Mouse (Mus musculus): ENCODE measurements around the gene Cela3a. TPM values are rescaled to one million over a fixed set of nuclear protein-coding genes. Genes with fewer than 3 reads are reported as not detected.

The Cela3a gene
- polyA plus RNA-seq, 1 experiment from 2014 or later, result not detected

DNA sequence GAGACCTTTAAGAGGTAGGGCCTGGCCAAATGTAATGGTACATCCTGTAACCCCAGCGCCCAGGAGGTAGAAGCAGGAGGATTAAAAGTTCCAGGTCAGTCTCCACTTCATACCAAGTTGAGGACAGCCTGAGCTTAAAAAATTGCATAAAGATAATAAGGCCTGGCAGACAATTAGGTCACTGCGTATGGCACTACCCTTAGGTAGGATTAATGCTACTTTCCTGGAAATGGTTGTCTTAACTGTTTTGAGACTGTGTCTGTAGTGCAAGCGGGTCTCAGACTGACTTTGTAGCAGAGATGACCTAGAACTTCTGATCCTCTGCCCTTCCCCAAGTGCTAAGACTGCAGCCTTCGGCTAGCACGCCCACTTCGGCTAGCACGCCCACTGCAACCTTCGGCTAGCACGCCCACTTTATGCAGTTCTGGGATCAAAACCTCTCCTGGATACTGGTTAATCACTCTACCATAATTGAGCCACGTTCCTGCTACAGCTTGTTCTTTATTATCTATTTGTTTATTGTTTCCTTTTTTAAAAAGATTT, 29.8 kb downstream of the Cela3a start:
- Histone ChIP-seq H3K4me1 (ENCODE audit: control insufficient read depth, insufficient read depth, low read length) (no peaks in the 10 kb centered on the region), H3K4me3 (replicated peaks; ENCODE audit: low read depth, low read length) (no peak overlapping the region), H3K4me2 (ENCODE audit: low read length) (no peak overlapping the region), H3K36me3 (ENCODE audit: control insufficient read depth, insufficient read depth, low read length) (no peaks in the 10 kb centered on the region), H3K27me3 (ENCODE audit: control insufficient read depth, insufficient read depth, low read length) (no peaks in the 10 kb centered on the region), H3K27ac (replicated peaks; ENCODE audit: low read depth, low read length) (no peak overlapping the region), H3K9me3 (ENCODE audit: control insufficient read depth, low read length) (no peaks in the 10 kb centered on the region), H3K9ac (replicated peaks; ENCODE audit: low read length) (no peak overlapping the region)
- no peak for DNase-seq
- no peak for ATAC-seq (ENCODE audit: low FRiP score, low TSS enrichment)
- 89% methylated on average over 10 of the region's 10 CpGs for WGBS

- Histone ChIP-seq H3K27me3 (ENCODE audit: control insufficient read depth, insufficient read depth, low read length) (no peaks in the 10 kb centered on the region), H3K9ac (replicated peaks; ENCODE audit: low read length) (no peak overlapping the region), H3K9me3 (ENCODE audit: control insufficient read depth, low read length) (no peaks in the 10 kb centered on the region), H3K4me3 (replicated peaks; ENCODE audit: low read depth, low read length) (no peak overlapping the region), H3K36me3 (ENCODE audit: control insufficient read depth, insufficient read depth, low read length) (no peaks in the 10 kb centered on the region), H3K4me1 (ENCODE audit: control insufficient read depth, insufficient read depth, low read length) (no peaks in the 10 kb centered on the region), H3K27ac (replicated peaks; ENCODE audit: low read depth, low read length) (no peak overlapping the region), H3K4me2 (ENCODE audit: low read length) (no peak overlapping the region)
- WGBS, result 83% methylated on average over 3 of the region's 3 CpGs
- DNase-seq (no peak), ATAC-seq (ENCODE audit: low FRiP score, low TSS enrichment) (no peak)
These were observed 30.5 kb downstream of the Cela3a start for GRCm38 (mm10) chr4:137379085-137379484.

DNA sequence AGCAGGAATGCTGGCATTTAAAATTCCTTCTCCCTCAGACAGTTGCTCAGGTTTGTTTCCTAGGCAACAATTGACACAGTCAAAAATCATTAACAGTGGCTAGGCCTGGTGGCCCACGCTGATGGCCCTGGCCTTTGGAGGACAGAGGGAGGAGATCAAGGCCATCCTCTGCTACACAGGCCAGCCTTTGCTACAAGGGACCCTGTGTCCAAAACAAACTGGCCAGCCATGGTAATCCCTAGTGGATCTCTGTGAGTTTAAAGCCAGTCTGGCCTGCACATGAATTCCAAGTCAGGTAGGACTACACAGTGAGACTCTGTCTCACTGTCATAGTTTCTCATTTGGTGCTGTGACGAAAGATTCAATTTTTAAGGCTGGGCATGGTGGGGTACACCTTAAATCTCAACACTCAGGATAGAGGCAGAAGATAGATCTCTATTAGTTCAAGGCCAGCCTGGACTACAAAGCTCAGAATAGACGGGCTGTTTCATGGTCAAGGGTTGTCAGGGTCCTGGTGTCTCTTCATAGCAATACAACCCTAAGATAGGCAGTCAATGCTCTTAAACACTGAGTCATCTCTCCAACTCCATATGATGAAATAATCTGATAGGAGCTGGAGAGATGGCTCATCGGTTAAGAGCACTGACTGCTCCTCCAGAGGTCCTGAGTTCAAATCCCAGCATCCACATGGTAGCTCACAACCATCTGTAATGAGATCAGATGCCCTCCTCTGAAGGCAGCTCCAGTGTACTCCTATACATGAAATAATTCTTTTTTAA, 31.9 kb downstream of the Cela3a start:
- Histone ChIP-seq H3K27me3 (ENCODE audit: control insufficient read depth, insufficient read depth, low read length) (no peaks in the 10 kb centered on the region), H3K27ac (replicated peaks; ENCODE audit: low read depth, low read length) (no peak overlapping the region), H3K4me1 (ENCODE audit: control insufficient read depth, insufficient read depth, low read length) (no peaks in the 10 kb centered on the region), H3K9me3 (ENCODE audit: control insufficient read depth, low read length) (no peaks in the 10 kb centered on the region), H3K4me2 (ENCODE audit: low read length) (no peak overlapping the region), H3K9ac (replicated peaks; ENCODE audit: low read length) (no peak overlapping the region), H3K4me3 (replicated peaks; ENCODE audit: low read depth, low read length) (no peak overlapping the region), H3K36me3 (ENCODE audit: control insufficient read depth, insufficient read depth, low read length) (no peaks in the 10 kb centered on the region)
- 82% methylated on average over 4 of the region's 4 CpGs for WGBS
- DNase-seq, result no peak
- ATAC-seq (ENCODE audit: low FRiP score, low TSS enrichment), result no peak

DNA sequence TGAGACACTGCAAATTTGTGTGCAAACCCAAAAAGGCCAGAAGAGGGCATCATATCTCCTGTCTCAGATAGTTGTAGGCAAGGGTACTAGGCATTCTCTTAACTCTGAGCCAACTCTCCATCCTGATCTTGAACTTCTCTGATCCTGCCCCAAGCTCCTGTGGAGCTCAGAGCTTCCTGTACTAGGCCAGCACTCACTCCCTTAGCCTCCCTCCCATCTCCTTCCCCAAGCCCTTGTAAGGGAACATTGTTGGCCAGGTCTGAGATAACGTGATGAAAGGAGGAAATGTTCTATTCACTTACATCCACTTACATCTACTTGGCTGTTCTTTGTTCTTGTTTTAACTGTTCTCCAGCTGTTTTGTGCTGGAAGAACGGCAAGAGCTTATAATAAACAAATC, 32.8 kb downstream of the Cela3a start:
- Histone ChIP-seq H3K9me3 (ENCODE audit: control insufficient read depth, low read length) (no peaks in the 10 kb centered on the region), H3K27ac (replicated peaks; ENCODE audit: low read depth, low read length) (no peak overlapping the region), H3K4me2 (ENCODE audit: low read length) (no peak overlapping the region), H3K27me3 (ENCODE audit: control insufficient read depth, insufficient read depth, low read length) (no peaks in the 10 kb centered on the region), H3K4me1 (ENCODE audit: control insufficient read depth, insufficient read depth, low read length) (no peaks in the 10 kb centered on the region), H3K36me3 (ENCODE audit: control insufficient read depth, insufficient read depth, low read length) (no peaks in the 10 kb centered on the region), H3K9ac (replicated peaks; ENCODE audit: low read length) (no peak overlapping the region), H3K4me3 (replicated peaks; ENCODE audit: low read depth, low read length) (no peak overlapping the region)
- no peak for ATAC-seq (ENCODE audit: low FRiP score, low TSS enrichment)
- no peak for DNase-seq
- WGBS, result 87% methylated on average over 2 of the region's 2 CpGs

GRCm38 (mm10) chr4:137375314-137376278, 34.0 kb downstream of the Cela3a start:
- Histone ChIP-seq H3K36me3 (ENCODE audit: control insufficient read depth, insufficient read depth, low read length) (no peaks in the 10 kb centered on the region), H3K4me2 (ENCODE audit: low read length) (no peak overlapping the region), H3K27me3 (ENCODE audit: control insufficient read depth, insufficient read depth, low read length) (no peaks in the 10 kb centered on the region), H3K4me3 (replicated peaks; ENCODE audit: low read depth, low read length) (no peak overlapping the region), H3K27ac (replicated peaks; ENCODE audit: low read depth, low read length) (no peak overlapping the region), H3K9me3 (ENCODE audit: control insufficient read depth, low read length) (no peaks in the 10 kb centered on the region), H3K4me1 (ENCODE audit: control insufficient read depth, insufficient read depth, low read length) (0 out of 2 replicates have a peak, but pooled peaks cover under 1% of the 10 kb centered on the region), H3K9ac (replicated peaks; ENCODE audit: low read length) (no peak overlapping the region)
- DNase-seq, result no peak
- no peak for ATAC-seq (ENCODE audit: low FRiP score, low TSS enrichment)
- 64% methylated on average over 19 of the region's 19 CpGs for WGBS

DNA sequence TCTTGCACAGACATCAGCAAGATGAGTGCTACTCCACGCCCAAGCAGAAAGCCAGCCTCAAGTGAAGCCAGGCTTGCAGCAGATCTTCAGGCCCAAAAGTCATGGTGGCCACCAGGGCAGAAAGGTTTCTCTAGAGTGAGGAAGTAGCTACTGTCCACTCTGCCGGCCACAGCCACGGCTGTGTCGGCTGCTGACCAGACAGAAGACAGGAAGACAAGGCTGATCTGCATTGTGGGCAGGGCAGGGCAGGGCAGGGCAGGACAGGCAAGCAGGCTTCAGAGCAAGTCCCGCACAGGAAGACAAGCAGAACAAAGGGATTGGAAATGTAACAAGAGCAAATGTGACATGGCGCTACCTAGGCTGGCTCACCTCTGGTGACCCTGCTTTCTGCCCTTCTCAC, 35.9 kb downstream of the Cela3a start:
- ATAC-seq (ENCODE audit: low FRiP score, low TSS enrichment) (no peak), DNase-seq (no peak)
- no peak overlapping the region for H3K4me3 ChIP-seq (replicated peaks; ENCODE audit: low read depth, low read length)
- no peak overlapping the region for H3K9ac ChIP-seq (replicated peaks; ENCODE audit: low read length)
- no peak overlapping the region for H3K27ac ChIP-seq (replicated peaks; ENCODE audit: low read depth, low read length)
- WGBS, result 44% methylated on average over 6 of the region's 6 CpGs
- H3K9me3 ChIP-seq (ENCODE audit: control insufficient read depth, low read length), result no peaks in the 10 kb centered on the region
- no peak overlapping the region for H3K4me2 ChIP-seq (ENCODE audit: low read length)
- peaks cover 4% of the 10 kb centered on the region; the same call in 1 of the 2 replicates for H3K4me1 ChIP-seq (ENCODE audit: control insufficient read depth, insufficient read depth, low read length)
- no peaks in the 10 kb centered on the region for H3K27me3 ChIP-seq (ENCODE audit: control insufficient read depth, insufficient read depth, low read length)
- H3K36me3 ChIP-seq (ENCODE audit: control insufficient read depth, insufficient read depth, low read length), result no peaks in the 10 kb centered on the region

DNA sequence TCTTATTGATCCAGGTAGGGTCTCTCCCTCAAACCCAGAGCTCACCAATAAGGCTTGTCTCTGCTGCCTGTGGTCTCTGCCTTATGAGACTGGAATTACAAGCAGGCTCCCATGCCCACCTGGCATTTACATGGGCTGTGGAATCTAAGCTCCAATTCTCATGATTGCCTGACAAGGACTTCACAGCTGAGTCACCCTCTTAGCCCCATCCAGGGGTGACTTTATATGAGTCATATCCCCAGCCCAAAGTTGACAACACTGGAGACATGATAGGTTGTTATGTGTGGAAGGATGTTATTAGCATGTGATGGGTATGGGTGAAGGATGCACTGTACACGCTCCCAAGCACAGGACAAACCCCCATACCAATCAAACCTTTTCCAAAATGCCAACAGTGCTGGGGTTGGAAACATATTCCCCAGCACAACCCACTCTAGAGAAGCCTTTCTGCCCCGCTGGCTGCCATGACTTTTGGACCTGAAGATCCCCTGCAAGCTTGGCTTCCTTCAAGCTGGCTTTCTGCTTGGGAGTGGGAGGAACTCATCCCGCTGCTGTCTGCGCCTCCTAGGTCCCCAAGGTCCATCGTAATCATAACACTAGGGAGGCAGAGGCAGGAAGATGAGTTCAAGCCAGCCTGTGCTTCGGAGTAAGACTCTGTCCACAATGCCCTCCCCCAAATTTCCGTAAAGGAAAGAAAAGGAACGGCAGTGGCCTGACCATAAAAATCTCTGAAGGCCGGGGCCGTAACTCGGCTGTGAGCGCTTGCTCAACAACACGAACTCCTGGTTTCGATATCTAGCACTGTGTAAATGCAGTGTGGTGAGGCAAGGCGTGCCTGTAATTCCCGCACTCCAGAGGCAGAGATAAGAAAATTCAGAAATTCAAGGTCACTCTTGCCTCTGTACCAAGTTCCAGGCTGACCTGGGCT, 37.7 kb downstream of the Cela3a start:
- Histone ChIP-seq H3K4me1 (ENCODE audit: control insufficient read depth, insufficient read depth, low read length) (peaks cover 4% of the 10 kb centered on the region; the same call in 1 of the 2 replicates), H3K27me3 (ENCODE audit: control insufficient read depth, insufficient read depth, low read length) (no peaks in the 10 kb centered on the region), H3K4me3 (replicated peaks; ENCODE audit: low read depth, low read length) (no peak overlapping the region), H3K9ac (replicated peaks; ENCODE audit: low read length) (no peak overlapping the region), H3K4me2 (ENCODE audit: low read length) (no peak overlapping the region), H3K36me3 (ENCODE audit: control insufficient read depth, insufficient read depth, low read length) (no peaks in the 10 kb centered on the region), H3K27ac (replicated peaks; ENCODE audit: low read depth, low read length) (no peak overlapping the region), H3K9me3 (ENCODE audit: control insufficient read depth, low read length) (no peaks in the 10 kb centered on the region)
- WGBS, result 88% methylated on average over 16 of the region's 16 CpGs
- no peak for DNase-seq
- no peak for ATAC-seq (ENCODE audit: low FRiP score, low TSS enrichment)
